Mouse (Mus musculus): ENCODE measurements around the gene Aoah. TPM values are rescaled to one million over a fixed set of nuclear protein-coding genes. Genes with fewer than 3 reads are reported as not detected.

Aoah gene
- polyA plus RNA-seq, 1 experiment, result 0.49 TPM

DNA sequence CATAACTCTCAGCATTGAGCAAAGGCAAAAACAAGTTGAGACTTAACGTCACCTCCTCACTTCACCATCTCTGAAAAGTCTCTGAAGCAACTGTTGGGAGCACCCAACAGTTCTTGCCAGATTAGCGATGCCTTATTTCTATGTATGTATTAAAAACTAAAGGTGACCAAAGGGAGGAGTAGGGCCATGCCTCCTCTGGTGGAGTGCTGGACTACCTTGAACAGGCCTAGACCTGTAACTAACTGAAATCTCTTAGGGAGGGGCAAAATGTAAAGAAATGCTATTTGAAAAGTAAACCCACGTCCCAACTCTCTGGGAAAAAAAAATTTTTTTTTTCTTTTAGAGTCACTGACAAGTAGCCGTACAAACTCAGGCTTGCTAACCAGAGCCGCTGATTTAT lies 211.3 kb downstream of the Aoah start:
- DNase-seq (ENCODE audit: low read depth), result no peak
- no peak for TF ChIP-seq CTCF (IDR thresholded peaks at IDR 0.05; ENCODE audit: borderline replicate concordance, extremely low read depth, insufficient read depth, insufficient read length)
- TF ChIP-seq POLR2A (IDR thresholded peaks at IDR 0.05; ENCODE audit: borderline replicate concordance, extremely low read depth, insufficient read depth, insufficient read length, poor library complexity, severe bottlenecking), result no peak

DNA sequence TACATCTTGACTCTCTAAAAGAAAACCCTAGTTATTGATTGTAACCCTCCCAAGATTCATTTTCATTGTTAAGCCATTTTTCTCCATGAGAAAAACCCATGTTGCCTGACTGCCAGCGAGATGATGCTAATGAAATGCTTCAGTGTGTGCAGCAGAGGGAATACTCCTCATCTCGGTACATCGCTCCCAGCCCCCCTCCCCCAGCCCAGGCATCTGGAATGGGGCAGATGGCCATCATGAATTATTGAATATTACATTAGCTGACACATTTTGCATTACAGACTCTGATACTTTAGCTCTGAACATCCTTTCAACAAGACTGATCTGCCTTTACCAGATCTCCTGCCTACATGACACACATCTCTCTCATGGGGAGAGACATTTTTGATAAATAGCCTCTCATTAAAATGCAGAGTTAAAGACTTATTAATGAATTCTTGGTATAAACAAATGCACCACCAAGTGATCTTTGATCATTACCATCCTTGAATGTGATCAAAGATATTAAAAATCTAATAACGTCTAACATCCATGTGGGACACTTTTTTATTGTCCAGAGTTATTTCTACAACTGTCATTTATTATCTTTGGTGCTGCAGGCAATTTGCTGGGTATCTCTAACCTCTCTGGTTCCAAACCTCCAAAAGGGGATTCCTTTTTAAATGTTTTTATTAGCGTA lies 211.9 kb downstream of the Aoah start:
- peak; percentile 84 for DNase-seq (ENCODE audit: low read depth)
- no peak for TF ChIP-seq POLR2A (IDR thresholded peaks at IDR 0.05; ENCODE audit: borderline replicate concordance, extremely low read depth, insufficient read depth, insufficient read length, poor library complexity, severe bottlenecking)
- no peak for TF ChIP-seq CTCF (IDR thresholded peaks at IDR 0.05; ENCODE audit: borderline replicate concordance, extremely low read depth, insufficient read depth, insufficient read length)

- TF ChIP-seq CTCF (IDR thresholded peaks at IDR 0.05; ENCODE audit: borderline replicate concordance, extremely low read depth, insufficient read depth, insufficient read length) (no peak), POLR2A (IDR thresholded peaks at IDR 0.05; ENCODE audit: borderline replicate concordance, extremely low read depth, insufficient read depth, insufficient read length, poor library complexity, severe bottlenecking) (no peak)
- no peak for DNase-seq (ENCODE audit: low read depth)
These were observed 212.4 kb downstream of the Aoah start for GRCm38 (mm10) chr13:21006321-21006653.

DNA sequence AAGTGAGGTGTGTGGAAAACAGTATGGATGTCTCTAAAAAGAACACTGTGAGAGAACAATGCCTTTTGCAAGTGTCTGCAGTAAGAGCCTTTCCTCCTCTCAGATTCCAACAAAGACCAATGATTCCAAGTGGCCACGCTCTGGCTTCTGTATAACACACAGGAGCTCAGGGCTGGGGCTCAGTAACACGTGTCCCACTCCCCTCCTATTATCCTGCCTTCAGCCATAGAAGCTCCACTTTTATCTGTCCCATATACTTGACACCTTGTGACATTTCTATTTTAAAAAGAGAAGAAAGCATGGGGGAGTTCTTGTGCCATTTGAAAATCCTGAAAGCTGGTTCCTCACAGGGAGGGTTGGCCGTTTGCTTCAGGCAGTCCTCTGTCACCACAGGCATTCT lies 219.7 kb downstream of the Aoah start:
- TF ChIP-seq CTCF (IDR thresholded peaks at IDR 0.05; ENCODE audit: borderline replicate concordance, extremely low read depth, insufficient read depth, insufficient read length) (no peak), POLR2A (IDR thresholded peaks at IDR 0.05; ENCODE audit: borderline replicate concordance, extremely low read depth, insufficient read depth, insufficient read length, poor library complexity, severe bottlenecking) (no peak)
- no peak for DNase-seq (ENCODE audit: low read depth)

DNA sequence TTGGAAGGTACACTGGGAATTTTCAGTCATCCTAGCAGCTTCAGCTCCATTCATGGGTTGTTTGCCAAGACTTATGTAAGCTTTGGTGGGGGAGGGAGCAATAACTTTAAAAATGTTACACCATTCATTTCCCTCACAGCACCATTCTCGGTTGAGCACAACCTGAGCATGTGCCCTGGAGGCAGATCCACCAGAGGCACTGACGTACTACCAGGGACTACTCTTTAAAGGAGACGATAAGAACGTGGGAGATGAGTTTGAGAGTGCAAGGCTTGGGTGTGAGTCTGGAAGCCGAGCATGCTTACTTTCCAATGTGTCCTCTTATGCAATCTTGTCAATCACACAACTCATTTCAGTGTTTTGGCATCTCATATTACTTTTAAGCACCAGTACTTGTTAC lies 230.9 kb downstream of the Aoah start:
- no peak for DNase-seq (ENCODE audit: low read depth)
- TF ChIP-seq CTCF (IDR thresholded peaks at IDR 0.05; ENCODE audit: borderline replicate concordance, extremely low read depth, insufficient read depth, insufficient read length) (no peak), POLR2A (IDR thresholded peaks at IDR 0.05; ENCODE audit: borderline replicate concordance, extremely low read depth, insufficient read depth, insufficient read length, poor library complexity, severe bottlenecking) (no peak)

DNA sequence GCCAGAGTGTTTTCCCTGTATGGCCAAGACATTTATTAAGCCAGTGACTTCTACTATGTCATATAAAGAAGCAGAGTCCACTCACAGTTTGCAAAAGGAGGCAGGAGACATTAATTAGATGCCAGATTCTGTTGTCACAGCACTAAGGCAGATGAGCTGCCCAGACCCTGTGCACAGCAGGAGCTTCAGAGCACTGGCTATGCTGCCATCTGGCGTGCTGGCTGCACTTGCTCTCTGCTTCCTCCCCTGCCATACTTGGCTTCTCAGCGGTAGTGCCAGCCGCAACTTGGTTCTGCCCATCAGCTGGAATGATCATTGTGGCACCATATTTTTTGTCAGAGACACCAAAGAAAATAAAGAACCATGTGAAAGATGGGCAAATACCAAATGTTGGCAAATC lies 239.3 kb downstream of the Aoah start:
- peak; percentile 80 for DNase-seq (ENCODE audit: low read depth)

GRCm38 (mm10) chr13:21035011-21035410 lies 241.1 kb downstream of the Aoah start:
- TF ChIP-seq POLR2A (IDR thresholded peaks at IDR 0.05; ENCODE audit: borderline replicate concordance, extremely low read depth, insufficient read depth, insufficient read length, poor library complexity, severe bottlenecking) (no peak), CTCF (IDR thresholded peaks at IDR 0.05; ENCODE audit: borderline replicate concordance, extremely low read depth, insufficient read depth, insufficient read length) (peak; percentile 41; the same call in 1 of the 2 replicates)
- peak; percentile 78 for DNase-seq (ENCODE audit: low read depth)

More for the DNA sequence above, 239.3 kb downstream of the Aoah start:
- TF ChIP-seq CTCF (IDR thresholded peaks at IDR 0.05; ENCODE audit: borderline replicate concordance, extremely low read depth, insufficient read depth, insufficient read length) (peak; percentile 51), POLR2A (IDR thresholded peaks at IDR 0.05; ENCODE audit: borderline replicate concordance, extremely low read depth, insufficient read depth, insufficient read length, poor library complexity, severe bottlenecking) (no peak)

DNA sequence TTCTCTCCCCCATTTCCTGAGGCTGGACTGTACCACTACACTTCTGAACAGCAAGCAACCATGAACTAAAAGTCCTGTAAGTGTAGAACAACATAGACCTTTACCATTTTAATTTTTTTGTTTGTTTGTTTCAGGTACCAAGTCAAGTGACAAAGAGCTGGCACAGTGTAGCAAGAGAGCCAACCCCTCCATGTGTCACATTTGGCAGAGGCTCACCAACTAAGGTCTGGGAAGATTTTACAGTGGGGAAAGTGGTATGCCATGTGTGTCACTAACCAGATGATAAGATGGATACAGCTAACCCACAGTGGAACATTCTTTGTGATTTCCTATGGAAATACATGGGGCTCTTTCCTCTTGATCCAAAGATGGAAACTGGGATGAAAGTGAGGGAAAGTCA lies 242.1 kb downstream of the Aoah start:
- no peak for DNase-seq (ENCODE audit: low read depth)
- TF ChIP-seq POLR2A (IDR thresholded peaks at IDR 0.05; ENCODE audit: borderline replicate concordance, extremely low read depth, insufficient read depth, insufficient read length, poor library complexity, severe bottlenecking) (no peak), CTCF (IDR thresholded peaks at IDR 0.05; ENCODE audit: borderline replicate concordance, extremely low read depth, insufficient read depth, insufficient read length) (no peak)

DNA sequence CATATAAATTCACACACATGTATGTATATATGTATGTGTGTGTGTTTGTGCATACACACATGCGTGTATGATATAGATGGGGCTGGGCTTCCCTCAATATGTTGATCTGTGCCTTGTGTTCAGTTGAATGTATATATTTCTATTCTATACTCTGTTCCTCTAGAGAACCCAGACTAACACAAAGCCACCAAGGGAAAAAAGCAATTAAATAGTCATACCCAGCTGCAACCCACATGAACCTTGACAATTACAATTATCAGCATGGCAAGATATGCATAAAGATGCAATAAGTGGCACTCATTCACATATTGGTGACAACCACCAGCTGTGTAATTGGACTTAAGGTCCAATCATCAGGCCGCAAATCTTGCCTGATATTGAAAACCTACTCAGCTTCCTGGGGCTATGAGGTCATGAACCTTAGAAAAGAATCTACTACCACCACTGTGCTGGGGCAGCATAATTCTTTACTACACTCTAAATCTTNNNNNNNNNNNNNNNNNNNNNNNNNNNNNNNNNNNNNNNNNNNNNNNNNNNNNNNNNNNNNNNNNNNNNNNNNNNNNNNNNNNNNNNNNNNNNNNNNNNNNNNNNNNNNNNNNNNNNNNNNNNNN lies 246.8 kb downstream of the Aoah start:
- TF ChIP-seq POLR2A (IDR thresholded peaks at IDR 0.05; ENCODE audit: borderline replicate concordance, extremely low read depth, insufficient read depth, insufficient read length, poor library complexity, severe bottlenecking) (no peak), CTCF (IDR thresholded peaks at IDR 0.05; ENCODE audit: borderline replicate concordance, extremely low read depth, insufficient read depth, insufficient read length) (no peak)
- no peak for DNase-seq (ENCODE audit: low read depth)

DNA sequence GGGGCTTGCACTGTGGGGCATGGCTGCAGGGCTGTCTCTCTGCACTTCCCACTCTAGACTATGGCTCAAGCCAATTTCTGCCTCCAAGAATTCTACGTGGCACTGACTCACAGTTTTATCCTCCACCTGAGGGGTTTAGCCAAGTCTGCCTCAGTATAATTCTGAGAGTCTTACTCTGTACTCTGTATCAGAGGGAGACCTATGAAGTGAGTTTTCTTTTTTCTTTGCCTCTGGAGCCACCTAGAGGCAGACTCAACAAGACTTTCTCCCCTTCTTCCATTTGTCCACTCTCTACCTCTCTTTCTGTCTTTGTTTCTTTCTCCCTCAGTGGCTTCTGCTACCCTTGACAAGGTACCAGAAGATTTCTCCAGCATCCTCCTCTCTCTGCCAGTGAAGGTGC lies 256.2 kb downstream of the Aoah start:
- TF ChIP-seq CTCF (IDR thresholded peaks at IDR 0.05; ENCODE audit: borderline replicate concordance, extremely low read depth, insufficient read depth, insufficient read length) (peak; percentile 34; the same call in 1 of the 2 replicates), POLR2A (IDR thresholded peaks at IDR 0.05; ENCODE audit: borderline replicate concordance, extremely low read depth, insufficient read depth, insufficient read length, poor library complexity, severe bottlenecking) (no peak)
- peak; percentile 74 for DNase-seq (ENCODE audit: low read depth)

DNA sequence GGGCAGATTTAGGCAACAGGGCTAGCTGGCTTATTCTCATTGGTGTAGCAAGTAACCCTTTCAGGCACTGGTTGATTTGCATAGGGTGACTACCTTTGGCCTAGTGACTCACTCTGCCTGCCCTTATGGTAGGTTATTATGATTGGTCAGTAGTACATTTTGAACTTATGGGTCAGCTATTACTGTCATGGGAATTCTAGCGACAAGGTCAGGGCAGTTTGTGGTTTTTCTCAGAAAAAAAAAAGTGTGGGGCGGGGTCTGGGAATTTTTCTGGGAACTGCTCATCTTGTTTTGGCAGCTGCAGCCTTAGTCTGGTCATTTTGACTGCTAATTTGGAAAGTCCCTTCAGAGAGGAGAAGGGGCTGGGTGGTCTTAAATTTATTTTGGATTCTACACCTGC lies 272.1 kb downstream of the Aoah start:
- DNase-seq (ENCODE audit: low read depth), result no peak
- TF ChIP-seq CTCF (IDR thresholded peaks at IDR 0.05; ENCODE audit: borderline replicate concordance, extremely low read depth, insufficient read depth, insufficient read length) (no peak), POLR2A (IDR thresholded peaks at IDR 0.05; ENCODE audit: borderline replicate concordance, extremely low read depth, insufficient read depth, insufficient read length, poor library complexity, severe bottlenecking) (no peak)

GRCm38 (mm10) chr13:21074847-21075246 lies 280.9 kb downstream of the Aoah start, which contains the start of gene Olfr1370:
TSS of gene Olfr1370 (minus strand) at chr13:21074947.
- no peak for TF ChIP-seq POLR2A (IDR thresholded peaks at IDR 0.05; ENCODE audit: borderline replicate concordance, extremely low read depth, insufficient read depth, insufficient read length, poor library complexity, severe bottlenecking)
- no peak for TF ChIP-seq CTCF (IDR thresholded peaks at IDR 0.05; ENCODE audit: borderline replicate concordance, extremely low read depth, insufficient read depth, insufficient read length)
- no peak for DNase-seq (ENCODE audit: low read depth)
